Mouse (Mus musculus): ENCODE data around the gene Col4a2. TPM values are rescaled to one million over a fixed set of nuclear protein-coding genes. Genes with fewer than 3 reads are reported as not detected.
A peak's percentile ranks its signal among the peaks of the same experiment; 100 is the strongest.

Gene Col4a2
- polyA plus RNA-seq, 1 experiment from 2014 or later: 126 TPM

- no peak for ATAC-seq (ENCODE audit: borderline replicate concordance, extremely low read depth, low FRiP score, low TSS enrichment)
- Histone ChIP-seq H3K27ac (peak overlapping the region; percentile 36; the same call in 1 of the 2 replicates), H3K9ac (no peak overlapping the region), H3K9me3 (no peaks in the 10 kb centered on the region), H3K4me3 (no peak overlapping the region), H3K4me2 (no peak overlapping the region), H3K4me1 (peaks cover 62% of the 10 kb centered on the region), H3K27me3 (no peaks in the 10 kb centered on the region), H3K36me3 (no peaks in the 10 kb centered on the region)
- 61% methylated on average over 13 of the region's 13 CpGs for WGBS
Observed at GRCm38 (mm10) chr8:11363340-11364126, 50.9 kb downstream of the Col4a2 start.

DNA sequence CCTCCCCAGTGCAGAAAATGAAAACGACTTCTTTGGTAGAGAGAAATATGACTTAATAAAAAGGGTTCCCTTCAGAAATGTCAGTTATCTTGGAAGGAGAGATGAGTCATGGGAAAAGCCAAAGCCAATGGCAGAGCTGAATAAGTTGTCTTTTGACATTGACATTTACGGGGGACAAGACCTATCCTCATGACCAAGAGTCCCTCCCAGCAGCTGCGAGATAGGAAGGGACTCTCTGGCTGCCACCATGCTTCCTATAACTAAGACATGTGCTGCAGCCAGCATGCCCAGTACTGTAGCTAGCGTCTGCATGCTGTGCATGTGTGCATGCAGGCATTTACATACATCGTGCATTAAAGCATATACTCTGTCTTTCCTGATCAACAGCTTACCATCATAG lies 53.6 kb downstream of the Col4a2 start:
- no peak for ATAC-seq (ENCODE audit: borderline replicate concordance, extremely low read depth, low FRiP score, low TSS enrichment)
- Histone ChIP-seq H3K27ac (0 out of 2 replicates have a peak overlapping the region, but pooled peaks have one; percentile 54), H3K27me3 (no peaks in the 10 kb centered on the region), H3K36me3 (no peaks in the 10 kb centered on the region), H3K4me2 (no peak overlapping the region), H3K4me1 (peaks cover 70% of the 10 kb centered on the region), H3K4me3 (no peak overlapping the region), H3K9me3 (no peaks in the 10 kb centered on the region), H3K9ac (no peak overlapping the region)
- 73% methylated on average over 5 of the region's 5 CpGs for WGBS

DNA sequence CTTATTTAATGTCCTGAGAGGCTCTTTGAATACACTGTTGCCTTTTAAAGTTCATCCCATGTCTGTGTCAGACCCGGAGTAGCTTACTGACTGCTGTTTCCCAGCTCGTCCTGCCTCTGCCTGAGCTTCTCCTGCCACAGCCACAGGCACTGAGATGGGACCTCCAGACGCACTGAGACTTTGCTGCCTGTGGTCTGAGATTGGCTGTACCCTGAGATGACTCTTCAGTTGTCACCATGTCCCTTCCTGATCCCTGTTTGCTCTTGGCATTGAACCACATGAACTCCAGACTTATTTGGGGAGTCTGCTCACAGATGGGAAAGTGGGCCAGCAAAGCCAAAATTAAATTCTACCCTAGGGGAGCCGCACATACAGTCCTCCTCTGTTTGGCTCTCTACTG lies 54.1 kb downstream of the Col4a2 start:
- 79% methylated on average over 4 of the region's 4 CpGs for WGBS
- Histone ChIP-seq H3K9ac (no peak overlapping the region), H3K27ac (peak overlapping the region; percentile 54), H3K4me1 (peaks cover 70% of the 10 kb centered on the region), H3K9me3 (no peaks in the 10 kb centered on the region), H3K4me2 (no peak overlapping the region), H3K36me3 (no peaks in the 10 kb centered on the region), H3K27me3 (no peaks in the 10 kb centered on the region), H3K4me3 (no peak overlapping the region)
- no peak for ATAC-seq (ENCODE audit: borderline replicate concordance, extremely low read depth, low FRiP score, low TSS enrichment)

GRCm38 (mm10) chr8:11367670-11368069 lies 55.1 kb downstream of the Col4a2 start:
- Histone ChIP-seq H3K4me3 (no peak overlapping the region), H3K27ac (no peak overlapping the region), H3K9me3 (no peaks in the 10 kb centered on the region), H3K4me2 (no peak overlapping the region), H3K27me3 (no peaks in the 10 kb centered on the region), H3K36me3 (no peaks in the 10 kb centered on the region; the same call in 1 of the 2 replicates), H3K9ac (no peak overlapping the region), H3K4me1 (peaks cover 66% of the 10 kb centered on the region)
- no peak for ATAC-seq (ENCODE audit: borderline replicate concordance, extremely low read depth, low FRiP score, low TSS enrichment)
- 84% methylated on average over 5 of the region's 5 CpGs for WGBS

DNA sequence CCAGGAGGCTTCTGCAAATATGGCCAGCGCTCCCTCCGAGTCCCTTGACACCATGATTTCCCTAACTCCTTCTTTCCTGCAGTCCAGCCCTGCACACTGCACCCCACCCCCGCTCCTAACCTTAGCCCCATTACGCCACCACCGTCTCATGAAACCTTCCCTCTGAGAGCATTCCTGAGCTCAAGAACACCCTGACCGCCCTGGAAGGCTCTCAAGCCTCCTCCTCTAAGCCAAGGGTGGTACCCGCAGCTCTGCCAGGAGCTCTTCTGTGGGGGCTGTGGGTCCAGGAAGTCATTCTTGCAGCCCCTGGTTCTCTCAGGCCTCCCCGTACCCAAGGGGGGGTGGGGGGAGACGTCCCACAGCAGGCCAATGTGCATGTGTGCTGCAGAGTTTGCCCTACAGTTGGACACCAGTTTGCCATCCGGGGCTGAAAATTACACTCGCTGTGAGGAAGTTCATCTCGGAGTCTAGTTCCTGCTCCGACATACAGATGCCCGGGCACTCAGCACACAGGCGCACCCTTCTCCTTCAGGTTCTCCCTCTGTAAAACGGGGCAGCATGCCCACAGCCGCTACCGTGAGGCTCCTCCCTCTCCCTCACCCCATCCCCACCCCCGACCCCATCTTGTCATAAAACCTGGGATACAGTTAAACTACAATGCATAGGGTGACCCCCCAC lies 57.1 kb downstream of the Col4a2 start:
- WGBS: 54% methylated on average over 19 of the region's 19 CpGs
- Histone ChIP-seq H3K9ac (no peak overlapping the region), H3K4me3 (no peak overlapping the region), H3K36me3 (no peaks in the 10 kb centered on the region; the same call in 1 of the 2 replicates), H3K27me3 (no peaks in the 10 kb centered on the region), H3K27ac (peak overlapping the region; percentile 87), H3K9me3 (no peaks in the 10 kb centered on the region), H3K4me2 (peak overlapping the region; percentile 23; the same call in 1 of the 2 replicates), H3K4me1 (peaks cover 53% of the 10 kb centered on the region)
- ATAC-seq (ENCODE audit: borderline replicate concordance, extremely low read depth, low FRiP score, low TSS enrichment): peak; percentile 87

GRCm38 (mm10) chr8:11371347-11371746 lies 58.7 kb downstream of the Col4a2 start:
- no peak for ATAC-seq (ENCODE audit: borderline replicate concordance, extremely low read depth, low FRiP score, low TSS enrichment)
- Histone ChIP-seq H3K9me3 (no peaks in the 10 kb centered on the region), H3K27me3 (no peaks in the 10 kb centered on the region), H3K9ac (no peak overlapping the region), H3K27ac (peak overlapping the region; percentile 87), H3K4me1 (peaks cover 60% of the 10 kb centered on the region), H3K36me3 (no peaks in the 10 kb centered on the region; the same call in 1 of the 2 replicates), H3K4me3 (no peak overlapping the region), H3K4me2 (no peak overlapping the region)
- WGBS: 32% methylated on average over 10 of the region's 10 CpGs

GRCm38 (mm10) chr8:11372080-11372479 lies 59.5 kb downstream of the Col4a2 start:
- no peak for ATAC-seq (ENCODE audit: borderline replicate concordance, extremely low read depth, low FRiP score, low TSS enrichment)
- Histone ChIP-seq H3K4me1 (peaks cover 57% of the 10 kb centered on the region), H3K4me3 (no peak overlapping the region), H3K9ac (no peak overlapping the region), H3K27ac (peak overlapping the region; percentile 87; the same call in 1 of the 2 replicates), H3K9me3 (no peaks in the 10 kb centered on the region), H3K27me3 (no peaks in the 10 kb centered on the region), H3K36me3 (no peaks in the 10 kb centered on the region; the same call in 1 of the 2 replicates), H3K4me2 (no peak overlapping the region)
- WGBS: 85% methylated on average over 8 of the region's 8 CpGs

- H3K4me1 ChIP-seq: peaks cover 57% of the 10 kb centered on the region
- H3K36me3 ChIP-seq: no peaks in the 10 kb centered on the region; the same call in 1 of the 2 replicates
- ATAC-seq (ENCODE audit: borderline replicate concordance, extremely low read depth, low FRiP score, low TSS enrichment): no peak
- no peak overlapping the region for H3K4me3 ChIP-seq
- no peak overlapping the region for H3K9ac ChIP-seq
- WGBS: 79% methylated on average over 15 of the region's 15 CpGs
- H3K9me3 ChIP-seq: no peaks in the 10 kb centered on the region
- H3K4me2 ChIP-seq: no peak overlapping the region
- H3K27me3 ChIP-seq: no peaks in the 10 kb centered on the region
- H3K27ac ChIP-seq: no peak overlapping the region
Observed at GRCm38 (mm10) chr8:11373643-11374325, 61.2 kb downstream of the Col4a2 start.

DNA sequence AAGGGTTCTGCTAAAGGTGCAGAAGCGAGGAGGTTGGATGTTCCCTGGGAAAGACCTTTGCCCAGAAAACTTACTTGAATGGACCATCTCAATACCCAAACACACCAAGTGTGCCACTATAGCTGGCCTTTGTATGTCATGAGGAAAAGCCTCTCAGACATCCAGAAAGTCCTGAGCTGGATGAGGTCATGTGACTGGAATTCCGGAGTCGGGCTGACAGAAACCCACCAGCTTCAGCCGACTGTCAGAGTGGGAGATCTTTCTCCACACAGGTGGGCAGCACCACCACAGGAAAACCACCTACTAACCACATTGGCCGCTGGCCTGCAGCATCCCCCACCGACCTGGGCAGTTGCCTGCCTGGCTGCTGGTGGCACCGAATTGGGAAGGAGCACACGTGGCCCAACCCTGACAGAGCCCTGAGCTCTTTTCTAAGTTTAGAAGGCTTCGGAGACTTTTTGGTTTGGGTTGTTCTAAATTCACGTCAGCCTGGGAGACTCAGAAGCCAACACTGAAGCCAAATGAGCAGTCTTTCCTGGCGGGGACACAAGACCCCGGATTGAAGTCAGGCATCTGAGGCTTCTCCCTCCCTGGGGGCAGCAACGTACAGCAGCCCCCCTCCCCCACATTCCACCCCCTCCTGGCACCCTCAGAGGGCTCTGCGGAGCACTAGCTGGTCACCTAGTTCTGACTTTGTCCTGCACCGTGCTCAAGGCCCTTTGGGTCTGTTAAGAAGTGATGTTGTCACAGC lies 61.9 kb downstream of the Col4a2 start:
- no peak overlapping the region for H3K27ac ChIP-seq
- no peaks in the 10 kb centered on the region for H3K9me3 ChIP-seq
- H3K36me3 ChIP-seq: no peaks in the 10 kb centered on the region; the same call in 1 of the 2 replicates
- WGBS: 81% methylated on average over 15 of the region's 15 CpGs
- no peak overlapping the region for H3K4me3 ChIP-seq
- no peak for ATAC-seq (ENCODE audit: borderline replicate concordance, extremely low read depth, low FRiP score, low TSS enrichment)
- no peak overlapping the region for H3K9ac ChIP-seq
- no peak overlapping the region for H3K4me2 ChIP-seq
- H3K4me1 ChIP-seq: peaks cover 50% of the 10 kb centered on the region
- H3K27me3 ChIP-seq: no peaks in the 10 kb centered on the region

GRCm38 (mm10) chr8:11375749-11376438 lies 63.3 kb downstream of the Col4a2 start:
- Histone ChIP-seq H3K4me3 (no peak overlapping the region), H3K27ac (peak overlapping the region; percentile 20), H3K9me3 (no peaks in the 10 kb centered on the region), H3K4me1 (peaks cover 45% of the 10 kb centered on the region), H3K9ac (no peak overlapping the region), H3K27me3 (no peaks in the 10 kb centered on the region), H3K36me3 (no peaks in the 10 kb centered on the region; the same call in 1 of the 2 replicates), H3K4me2 (no peak overlapping the region)
- WGBS: 36% methylated on average over 18 of the region's 18 CpGs
- no peak for ATAC-seq (ENCODE audit: borderline replicate concordance, extremely low read depth, low FRiP score, low TSS enrichment)

Measured in lung, embryonic 15.5 days (tissue).